Mouse (Mus musculus): Measurements from ENCODE around the gene Zcchc2.

Gene Zcchc2

DNA sequence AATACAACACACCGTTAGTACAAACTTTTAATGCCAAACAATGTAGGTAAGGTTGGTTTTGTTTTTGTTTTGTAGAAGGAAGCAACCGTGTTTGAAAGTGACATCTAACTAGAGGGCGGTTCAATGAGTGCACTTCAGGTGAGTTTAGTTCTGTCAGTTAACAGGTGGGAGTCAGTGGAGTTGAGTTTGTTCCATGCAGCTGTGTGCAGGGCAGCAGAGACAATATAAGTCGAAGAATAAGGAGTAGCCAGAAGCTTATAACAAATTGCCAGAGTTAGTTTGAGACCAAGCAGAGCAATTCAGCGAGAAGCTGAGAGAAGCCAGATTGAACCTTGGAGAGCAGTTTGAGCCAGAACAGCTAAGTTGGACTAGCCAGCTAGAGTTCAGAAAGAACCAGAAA lies 84.5 kb downstream of the Zcchc2 start:
- no peak for TF ChIP-seq NANOG (IDR thresholded peaks at IDR 0.05; ENCODE audit: borderline replicate concordance, low read length)
- TF ChIP-seq POU5F1 (IDR thresholded peaks at IDR 0.05; ENCODE audit: borderline replicate concordance, low read length), result no peak
- no peak for TF ChIP-seq CTCF (conservative IDR thresholded peaks at IDR 0.05; ENCODE audit: low read length)
- Histone ChIP-seq H3K36me3 (ENCODE audit: insufficient read depth, low read length) (no peaks in the 10 kb centered on the region), H3K27me3 (ENCODE audit: insufficient read depth, low read length) (no peaks in the 10 kb centered on the region), H3K9me3 (ENCODE audit: low read length) (no peaks in the 10 kb centered on the region), H3K4me1 (replicated peaks; ENCODE audit: low read depth, low read length) (peaks cover 24% of the 10 kb centered on the region), H3K4me3 (replicated peaks; ENCODE audit: low read length) (no peak overlapping the region)

DNA sequence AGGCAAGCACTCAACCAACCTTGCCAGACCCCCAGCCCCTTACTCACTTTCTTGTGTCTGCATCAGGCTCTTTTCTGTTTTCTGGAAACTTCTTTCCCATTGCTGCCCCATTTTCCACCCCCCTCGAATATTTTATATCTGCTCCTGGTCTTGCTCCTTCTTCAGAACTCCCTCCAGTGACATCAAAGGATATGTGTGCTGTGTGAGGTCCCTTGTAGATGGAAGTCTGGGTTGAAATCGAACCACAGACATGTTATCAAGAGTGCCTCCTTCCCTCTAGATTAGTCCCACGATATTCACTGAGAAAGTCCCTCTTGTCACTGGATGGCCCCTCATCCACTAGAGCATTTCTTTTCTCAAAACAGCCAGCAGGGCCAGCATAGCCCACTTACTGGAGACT lies 86.4 kb downstream of the Zcchc2 start:
- Histone ChIP-seq H3K9me3 (ENCODE audit: low read length) (no peaks in the 10 kb centered on the region), H3K36me3 (ENCODE audit: insufficient read depth, low read length) (no peaks in the 10 kb centered on the region), H3K27me3 (ENCODE audit: insufficient read depth, low read length) (no peaks in the 10 kb centered on the region), H3K4me1 (replicated peaks; ENCODE audit: low read depth, low read length) (peaks cover 21% of the 10 kb centered on the region), H3K4me3 (replicated peaks; ENCODE audit: low read length) (no peak overlapping the region)
- no peak for TF ChIP-seq POU5F1 (IDR thresholded peaks at IDR 0.05; ENCODE audit: borderline replicate concordance, low read length)

DNA sequence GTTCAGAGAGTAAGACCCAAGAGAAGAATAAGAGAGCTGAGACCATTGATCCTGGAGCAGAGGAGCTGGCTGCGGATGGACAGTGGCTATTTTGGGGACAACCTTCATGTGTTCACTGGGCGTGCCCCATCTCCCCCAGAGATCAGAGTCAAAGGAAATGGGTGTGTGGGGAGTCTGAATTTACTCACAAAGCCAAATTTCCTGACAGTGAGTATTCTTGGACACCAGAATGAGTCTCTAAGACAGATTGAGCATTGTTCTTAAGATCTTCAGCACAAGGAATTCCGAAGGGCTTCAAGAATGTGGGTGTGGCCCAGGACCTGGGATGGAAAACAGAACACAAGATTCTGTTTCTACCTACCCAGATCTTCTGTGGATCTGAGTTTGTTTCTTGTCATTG lies 87.0 kb downstream of the Zcchc2 start:
- no peak for TF ChIP-seq CTCF (conservative IDR thresholded peaks at IDR 0.05; ENCODE audit: low read length)
- TF ChIP-seq NANOG (IDR thresholded peaks at IDR 0.05; ENCODE audit: borderline replicate concordance, low read length), result no peak
- TF ChIP-seq POU5F1 (IDR thresholded peaks at IDR 0.05; ENCODE audit: borderline replicate concordance, low read length), result no peak
- H3K4me1 ChIP-seq (replicated peaks; ENCODE audit: low read depth, low read length), result peaks cover 16% of the 10 kb centered on the region
- H3K27me3 ChIP-seq (ENCODE audit: insufficient read depth, low read length), result no peaks in the 10 kb centered on the region
- H3K36me3 ChIP-seq (ENCODE audit: insufficient read depth, low read length), result no peaks in the 10 kb centered on the region
- H3K4me3 ChIP-seq (replicated peaks; ENCODE audit: low read length), result no peak overlapping the region
- no peaks in the 10 kb centered on the region for H3K9me3 ChIP-seq (ENCODE audit: low read length)
